Mouse (Mus musculus) ES-Bruce4 (cell line): ENCODE results near the gene Hoxc6.

Experiments used
- CTCF ChIP-seq: IDR thresholded peaks from one replicate; pipeline ENCODE4 v1.8.1; 2011; ENCODE audit warnings: low read depth, low read length
- POLR2A ChIP-seq: IDR thresholded peaks from one replicate; pipeline ENCODE4 v1.8.1; 2011; ENCODE audit warnings: low read length; ENCODE audit not compliant: insufficient read depth

GRCm38 (mm10) chr15:102979936-102980335 lies 18.1 kb upstream of the Hoxc6 start:
- no peak for TF ChIP-seq CTCF
- TF ChIP-seq POLR2A = no peak
